Mouse (Mus musculus): ENCODE results near the gene Snx9.

DNA sequence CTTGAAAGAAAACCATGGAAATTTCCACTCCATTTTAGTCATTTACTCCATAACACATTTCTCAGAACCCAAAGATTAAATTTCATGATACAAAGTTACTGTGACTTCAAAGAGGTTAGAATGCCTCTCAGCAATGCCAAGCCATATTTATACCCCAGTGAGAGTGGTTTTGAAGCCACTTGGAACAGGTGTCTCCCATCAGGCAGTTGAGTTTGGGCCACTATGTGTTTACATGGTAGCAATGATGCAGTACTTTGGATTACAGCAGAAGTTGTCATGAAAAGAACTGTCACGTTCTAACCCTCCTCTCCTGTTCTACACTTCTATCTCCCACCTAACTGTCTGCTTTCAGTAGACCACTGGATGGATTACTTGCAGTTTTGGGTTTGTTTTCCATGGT is 101.9 kb downstream of the Snx9 start:
- no peak for TF ChIP-seq CTCF (IDR thresholded peaks at IDR 0.05 in 2 of 3, conservative IDR thresholded peaks at IDR 0.05 in 1 of 3; ENCODE audit: control insufficient read depth in 1 of 3, insufficient read depth in 1 of 3, low read depth in 2 of 3, low read length in 3 of 3, poor library complexity in 1 of 3, severe bottlenecking in 1 of 3)
- TF ChIP-seq TCF12 (IDR thresholded peaks at IDR 0.05; ENCODE audit: low read depth, low read length), result no peak
